Mouse (Mus musculus) limb, embryonic 15.5 days (tissue): Measurements from ENCODE around the gene Neurl4. TPM values are rescaled to one million over a fixed set of nuclear protein-coding genes. Genes with fewer than 3 reads are reported as not detected.

Experiments used
- ATAC-seq: fragments of 200-750 bp; cut with Nextera tagmentation; 2 replicates; pipeline ENCODE4 v1.8.0; 2017; ENCODE audit warnings: low read depth, moderate TSS enrichment; ENCODE audit not compliant: insufficient number of reproducible peaks, low FRiP score, low TSS enrichment
- H3K27ac ChIP-seq: fragments of 300-500 bp; sonication (generic); 2 replicates; pipeline ENCODE4 v1.5.1; 2015; ENCODE audit warnings: moderate library complexity, mild to moderate bottlenecking, inconsistent platforms
- H3K27me3 ChIP-seq: fragments of 300-500 bp; sonication (generic); 2 replicates; pipeline ENCODE4 v1.6.1; 2015; ENCODE audit warnings: inconsistent platforms
- H3K36me3 ChIP-seq: fragments of 300-500 bp; sonication (generic); 2 replicates; pipeline ENCODE4 v1.6.1; 2015; ENCODE audit warnings: inconsistent platforms
- H3K4me1 ChIP-seq: fragments of 300-500 bp; sonication (generic); 2 replicates; pipeline ENCODE4 v1.6.1; 2015; ENCODE audit warnings: inconsistent platforms
- H3K4me2 ChIP-seq: fragments of 300-500 bp; sonication (generic); 2 replicates; pipeline ENCODE4 v1.6.1; 2015; ENCODE audit warnings: mild to moderate bottlenecking, inconsistent platforms
- H3K4me3 ChIP-seq: fragments of 300-500 bp; sonication (generic); 2 replicates; pipeline ENCODE4 v1.5.1; 2015; ENCODE audit warnings: mild to moderate bottlenecking, inconsistent platforms
- H3K9ac ChIP-seq: fragments of 300-500 bp; sonication (generic); 2 replicates; pipeline ENCODE4 v1.6.1; 2015; ENCODE audit warnings: inconsistent platforms
- H3K9me3 ChIP-seq: fragments of 300-500 bp; sonication (generic); 2 replicates; pipeline ENCODE4 v1.6.1; 2016; ENCODE audit warnings: inconsistent platforms
- WGBS: fragments of 180-500 bp; shearing (Covaris S2); methylation state at CpG from one replicate; pipeline ENCODE4 v1.1.7; 2015; 5-methylcytosine and 5-hydroxymethylcytosine counted together
- polyA plus RNA-seq: library from polyadenylated mRNA; unstranded; fragments of >200 nt; fragmentation: Nextera tagmentation; extraction: Ambion mirVana; gene quantifications from 2 replicates; pipeline ENCODE4 v1.2.1, GENCODE M21; 2015

Gene Neurl4
- polyA plus RNA-seq, 1 experiment from 2014 or later: 7.3 TPM

DNA sequence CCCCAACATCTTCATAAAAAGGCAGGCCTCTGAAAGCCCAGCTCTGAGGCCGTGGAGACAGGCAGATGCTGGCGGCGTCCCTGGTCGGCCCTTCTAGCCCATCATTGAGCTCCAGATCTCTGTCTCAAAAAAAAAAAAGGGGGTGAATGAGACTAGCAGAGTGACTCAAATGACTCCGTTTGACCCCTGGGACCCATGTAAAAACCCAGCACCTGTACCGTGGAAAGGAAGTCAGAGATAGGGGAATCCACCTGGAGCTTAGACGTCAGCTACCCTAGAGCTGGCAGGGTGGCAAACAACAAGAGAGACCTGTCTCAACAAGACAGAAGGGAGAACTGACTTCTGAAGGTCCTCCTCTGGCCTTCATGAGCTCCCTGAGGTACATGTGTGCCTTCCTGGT is 29.1 kb upstream of the Neurl4 start:
- Histone ChIP-seq H3K27me3 (no peaks in the 10 kb centered on the region), H3K4me2 (no peak overlapping the region), H3K4me3 (no peak overlapping the region), H3K9ac (no peak overlapping the region), H3K4me1 (peaks cover 13% of the 10 kb centered on the region), H3K36me3 (no peaks in the 10 kb centered on the region), H3K27ac (no peak overlapping the region), H3K9me3 (no peaks in the 10 kb centered on the region)
- WGBS: 83% methylated on average over 7 of the region's 7 CpGs
- no peak for ATAC-seq

- Histone ChIP-seq H3K9me3 (no peaks in the 10 kb centered on the region), H3K9ac (no peak overlapping the region), H3K36me3 (no peaks in the 10 kb centered on the region), H3K27me3 (no peaks in the 10 kb centered on the region), H3K4me3 (no peak overlapping the region), H3K27ac (no peak overlapping the region), H3K4me1 (peaks cover 19% of the 10 kb centered on the region), H3K4me2 (no peak overlapping the region)
- ATAC-seq: no peak
- 69% methylated on average over 4 of the region's 4 CpGs for WGBS
Measured at GRCm38 (mm10) chr11:69872451-69872850, 28.4 kb upstream of the Neurl4 start.

DNA sequence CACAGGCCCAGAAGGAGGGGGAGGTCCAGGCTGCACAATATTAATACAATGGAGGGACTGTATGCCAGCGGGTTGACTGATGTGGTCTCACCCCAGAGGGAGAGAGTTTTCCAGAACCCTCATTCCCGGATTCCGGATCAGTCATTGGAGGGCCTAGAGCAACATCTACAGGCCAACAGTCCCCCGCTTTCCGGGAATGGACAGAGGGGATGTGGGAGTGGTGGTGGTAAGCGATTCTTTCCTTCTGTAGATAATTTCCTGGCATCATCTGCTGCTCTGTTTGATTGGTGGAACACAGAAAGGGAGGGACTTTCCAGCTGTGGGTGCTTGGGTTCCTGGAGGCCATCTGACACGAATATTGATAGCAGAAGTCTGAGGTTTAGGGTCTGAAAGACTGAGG is 24.7 kb upstream of the Neurl4 start:
- H3K27ac ChIP-seq: peak overlapping the region; percentile 74
- no peak overlapping the region for H3K9ac ChIP-seq
- H3K9me3 ChIP-seq: no peaks in the 10 kb centered on the region
- no peaks in the 10 kb centered on the region for H3K36me3 ChIP-seq
- H3K4me3 ChIP-seq: no peak overlapping the region
- H3K27me3 ChIP-seq: no peaks in the 10 kb centered on the region
- 38% methylated on average over 7 of the region's 7 CpGs for WGBS
- no peak overlapping the region for H3K4me2 ChIP-seq
- ATAC-seq: peak; percentile 31
- H3K4me1 ChIP-seq: peaks cover 55% of the 10 kb centered on the region

GRCm38 (mm10) chr11:69876867-69877266 is 24.0 kb upstream of the Neurl4 start:
- WGBS: 4% methylated on average over 12 of the region's 12 CpGs
- Histone ChIP-seq H3K27me3 (no peaks in the 10 kb centered on the region), H3K9me3 (no peaks in the 10 kb centered on the region), H3K9ac (no peak overlapping the region), H3K27ac (peak overlapping the region; percentile 74), H3K36me3 (no peaks in the 10 kb centered on the region), H3K4me1 (peaks cover 62% of the 10 kb centered on the region), H3K4me3 (peak overlapping the region; percentile 19), H3K4me2 (peak overlapping the region; percentile 39; the same call in 1 of the 2 replicates)
- no peak for ATAC-seq

- WGBS: 77% methylated on average over 11 of the region's 11 CpGs
- ATAC-seq: no peak
- H3K27me3 ChIP-seq: no peaks in the 10 kb centered on the region
- peak within 1 kb of the TSS; percentile 19 for H3K4me3 ChIP-seq
- H3K9ac ChIP-seq: no peak within 1 kb of the TSS
- no peaks in the 10 kb centered on the region for H3K9me3 ChIP-seq
- H3K36me3 ChIP-seq: no peaks in the 10 kb centered on the region
- peak within 1 kb of the TSS; percentile 90; the same call in 1 of the 2 replicates for H3K4me2 ChIP-seq
- H3K27ac ChIP-seq: peak within 1 kb of the TSS; percentile 74
- H3K4me1 ChIP-seq: peaks cover 62% of the 10 kb centered on the region
Measured at GRCm38 (mm10) chr11:69877878-69878277, 23.0 kb upstream of the Neurl4 start, which contains the start of gene Tmem95. Gene Tmem95, minus strand, starts transcription at chr11:69878018.

DNA sequence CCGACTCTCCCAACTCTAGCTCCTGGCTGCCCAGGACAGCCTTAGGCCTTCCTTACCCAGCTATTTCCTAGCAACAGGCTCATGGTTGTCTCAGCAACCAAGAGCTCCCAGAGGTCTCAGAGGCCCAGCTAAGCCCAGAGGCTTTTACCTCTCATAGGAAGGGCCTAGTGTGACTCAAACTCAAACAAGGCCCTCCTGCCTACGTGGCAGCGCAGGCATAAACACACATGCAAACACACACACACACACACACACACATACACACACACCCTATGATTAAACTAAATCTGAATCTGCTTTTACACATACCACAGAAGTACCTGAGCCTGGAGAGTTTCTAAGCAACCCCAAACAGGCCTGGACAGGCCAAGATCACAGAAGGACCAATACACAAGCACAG is 22.5 kb upstream of the Neurl4 start:
- H3K9ac ChIP-seq: no peak overlapping the region
- 65% methylated on average over 3 of the region's 3 CpGs for WGBS
- H3K4me2 ChIP-seq: 0 out of 2 replicates have a peak overlapping the region, but pooled peaks have one; percentile 90
- H3K9me3 ChIP-seq: no peaks in the 10 kb centered on the region
- H3K27me3 ChIP-seq: no peaks in the 10 kb centered on the region
- no peak overlapping the region for H3K4me3 ChIP-seq
- no peak for ATAC-seq
- H3K27ac ChIP-seq: no peak overlapping the region
- H3K4me1 ChIP-seq: peaks cover 62% of the 10 kb centered on the region
- H3K36me3 ChIP-seq: no peaks in the 10 kb centered on the region

DNA sequence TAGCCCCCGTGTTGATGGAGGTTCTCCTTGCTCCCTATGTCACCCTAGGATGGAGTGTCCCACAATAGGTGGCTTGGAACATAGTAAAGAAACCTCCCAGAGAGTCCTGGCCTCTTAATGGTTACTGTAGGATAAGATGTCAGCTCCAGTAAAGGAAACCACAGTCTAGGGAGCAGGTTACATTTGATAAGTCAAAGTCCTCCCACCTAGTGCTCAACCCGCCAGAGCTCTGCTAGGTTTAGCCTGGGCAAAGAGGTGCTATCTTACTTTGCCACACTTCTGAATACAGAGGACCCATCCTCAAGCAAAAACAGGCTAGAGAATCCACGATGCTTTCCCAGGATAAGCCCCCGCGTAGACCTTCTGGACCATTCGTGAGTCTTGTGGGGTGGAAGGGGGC is 21.9 kb upstream of the Neurl4 start:
- H3K4me1 ChIP-seq: peaks cover 62% of the 10 kb centered on the region
- H3K4me3 ChIP-seq: peak overlapping the region; percentile 55
- no peaks in the 10 kb centered on the region for H3K9me3 ChIP-seq
- WGBS: 89% methylated on average over 6 of the region's 6 CpGs
- H3K4me2 ChIP-seq: peak overlapping the region; percentile 90; the same call in 1 of the 2 replicates
- H3K9ac ChIP-seq: no peak overlapping the region
- no peaks in the 10 kb centered on the region for H3K27me3 ChIP-seq
- H3K36me3 ChIP-seq: no peaks in the 10 kb centered on the region
- H3K27ac ChIP-seq: no peak overlapping the region
- ATAC-seq: no peak

GRCm38 (mm10) chr11:69879711-69880110 is 21.2 kb upstream of the Neurl4 start:
- H3K4me1 ChIP-seq: peaks cover 62% of the 10 kb centered on the region

DNA sequence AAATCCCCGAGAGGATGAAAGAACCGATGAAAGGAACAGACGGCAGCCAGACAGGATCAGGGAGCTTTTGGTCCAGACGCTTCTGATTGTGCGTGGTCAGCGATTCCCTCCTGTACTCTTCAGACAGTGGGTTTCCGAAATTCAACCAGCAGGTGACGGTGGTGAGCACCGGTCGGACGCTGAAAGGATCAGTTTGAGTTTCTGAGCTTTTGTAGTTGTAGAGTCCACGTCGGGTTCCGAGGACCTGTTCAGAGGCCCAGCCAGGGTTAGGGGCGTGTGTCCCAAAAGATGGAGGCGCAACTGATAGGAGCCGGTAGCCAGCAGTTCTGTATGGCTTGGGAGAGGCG is 20.4 kb upstream of the Neurl4 start:
- no peaks in the 10 kb centered on the region for H3K27me3 ChIP-seq
- peak overlapping the region; percentile 92 for H3K27ac ChIP-seq
- 0% methylated on average over 18 of the region's 18 CpGs for WGBS
- peak; percentile 32 for ATAC-seq
- H3K4me2 ChIP-seq: peak overlapping the region; percentile 90
- H3K9me3 ChIP-seq: no peaks in the 10 kb centered on the region
- no peaks in the 10 kb centered on the region for H3K36me3 ChIP-seq
- peak overlapping the region; percentile 55 for H3K4me3 ChIP-seq
- peaks cover 62% of the 10 kb centered on the region for H3K4me1 ChIP-seq
- peak overlapping the region; percentile 47 for H3K9ac ChIP-seq

More at GRCm38 (mm10) chr11:69879711-69880110, 21.2 kb upstream of the Neurl4 start:
- Histone ChIP-seq H3K4me3 (peak overlapping the region; percentile 55), H3K27me3 (no peaks in the 10 kb centered on the region), H3K9me3 (no peaks in the 10 kb centered on the region), H3K27ac (peak overlapping the region; percentile 92; the same call in 1 of the 2 replicates), H3K36me3 (no peaks in the 10 kb centered on the region), H3K9ac (peak overlapping the region; percentile 47; the same call in 1 of the 2 replicates), H3K4me2 (peak overlapping the region; percentile 90)
- 50% methylated on average over 15 of the region's 15 CpGs for WGBS
- ATAC-seq: no peak

- Histone ChIP-seq H3K27ac (peak within 1 kb of the TSS; percentile 92), H3K9me3 (no peaks in the 10 kb centered on the region), H3K9ac (peak within 1 kb of the TSS; percentile 47), H3K36me3 (no peaks in the 10 kb centered on the region), H3K4me1 (peaks cover 57% of the 10 kb centered on the region), H3K27me3 (no peaks in the 10 kb centered on the region), H3K4me2 (peak within 1 kb of the TSS; percentile 90), H3K4me3 (peak within 1 kb of the TSS; percentile 55)
- peak; percentile 78 for ATAC-seq
- under 1% methylated on average over 46 of the region's 46 CpGs for WGBS
Measured at GRCm38 (mm10) chr11:69880853-69881603, 19.8 kb upstream of the Neurl4 start, which contains the start of gene Kctd11. Gene Kctd11, minus strand, starts transcription at chr11:69881406.

GRCm38 (mm10) chr11:69881787-69882670 is 18.8 kb upstream of the Neurl4 start:
- 55% methylated on average over 21 of the region's 21 CpGs for WGBS
- H3K4me2 ChIP-seq: peak overlapping the region; percentile 90
- no peak for ATAC-seq
- peak overlapping the region; percentile 92 for H3K27ac ChIP-seq
- no peaks in the 10 kb centered on the region for H3K36me3 ChIP-seq
- H3K27me3 ChIP-seq: no peaks in the 10 kb centered on the region
- no peaks in the 10 kb centered on the region for H3K9me3 ChIP-seq
- peaks cover 48% of the 10 kb centered on the region for H3K4me1 ChIP-seq
- peak overlapping the region; percentile 47; the same call in 1 of the 2 replicates for H3K9ac ChIP-seq
- H3K4me3 ChIP-seq: peak overlapping the region; percentile 55

DNA sequence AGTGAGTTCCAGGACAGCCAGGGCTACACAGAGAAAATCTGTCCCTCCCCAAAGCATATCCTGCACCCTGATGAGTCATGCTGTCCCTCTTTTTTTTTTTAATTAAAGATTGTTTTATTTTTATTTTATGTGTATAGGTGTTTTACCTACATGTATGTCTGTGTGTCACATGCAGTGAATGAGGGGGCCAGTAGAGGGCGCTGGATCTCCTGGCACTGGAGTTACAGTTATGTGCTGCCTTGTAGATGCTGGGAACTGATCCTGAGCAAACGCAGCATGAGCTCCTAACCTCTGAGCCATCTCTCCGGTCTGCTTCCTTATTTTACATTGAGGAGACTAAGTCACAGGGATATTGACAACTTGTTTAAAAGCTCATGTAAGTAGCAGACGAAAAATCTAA is 17.8 kb upstream of the Neurl4 start:
- H3K4me2 ChIP-seq: no peak overlapping the region
- H3K27me3 ChIP-seq: no peaks in the 10 kb centered on the region
- H3K27ac ChIP-seq: no peak overlapping the region
- no peak for ATAC-seq
- H3K4me1 ChIP-seq: peaks cover 37% of the 10 kb centered on the region
- 64% methylated on average over 4 of the region's 4 CpGs for WGBS
- H3K9me3 ChIP-seq: no peaks in the 10 kb centered on the region
- H3K9ac ChIP-seq: no peak overlapping the region
- H3K4me3 ChIP-seq: no peak overlapping the region
- H3K36me3 ChIP-seq: no peaks in the 10 kb centered on the region
